Mouse (Mus musculus) MEL (cell line): ENCODE results near the gene Msi2.

ENCODE experiments used
- CHD1 ChIP-seq: IDR thresholded peaks from 2 replicates; pipeline ENCODE4 v1.6.1; 2012; ENCODE audit warnings: low read depth, mild to moderate bottlenecking, inconsistent platforms, low read length, improper control_type of control experiment
- CTCF ChIP-seq, 3 experiments: IDR thresholded peaks in 2 of 3; conservative IDR thresholded peaks in 1 of 3; 2 replicates each; pipeline ENCODE4 v1.5.1; 2011 to 2012; ENCODE audit warnings: low read length in 3 of 3, low read depth in 2 of 3, mild to moderate bottlenecking in 2 of 3, improper control_type of control experiment in 1 of 3, inconsistent platforms in 1 of 3, mixed read lengths in 1 of 3, moderate library complexity in 1 of 3; ENCODE audit not compliant: control insufficient read depth in 1 of 3, insufficient read depth in 1 of 3, poor library complexity in 1 of 3, severe bottlenecking in 1 of 3
- JUND ChIP-seq: IDR thresholded peaks from 2 replicates; pipeline ENCODE4 v1.6.1; 2011; ENCODE audit warnings: low read depth, mild to moderate bottlenecking, improper control_type of control experiment, low read length
- MAX ChIP-seq: IDR thresholded peaks from 2 replicates; pipeline ENCODE4 v1.6.1; 2011; ENCODE audit warnings: low read length, improper control_type of control experiment
- MEF2A ChIP-seq: IDR thresholded peaks from 2 replicates; pipeline ENCODE4 v1.6.1; 2014; ENCODE audit warnings: low read depth, mild to moderate bottlenecking, inconsistent platforms, low read length, improper control_type of control experiment; ENCODE audit not compliant: poor library complexity, insufficient replicate concordance, severe bottlenecking; ENCODE audit errors: extremely low read depth
- NELFE ChIP-seq: IDR thresholded peaks from 2 replicates; pipeline ENCODE4 v1.6.1; 2011; ENCODE audit warnings: low read depth, low read length, improper control_type of control experiment
- NRF1 ChIP-seq: IDR thresholded peaks from 2 replicates; pipeline ENCODE4 v1.6.1; 2014; ENCODE audit warnings: low read depth, mild to moderate bottlenecking, inconsistent platforms, low read length, improper control_type of control experiment, moderate library complexity; ENCODE audit not compliant: poor library complexity, insufficient read depth, severe bottlenecking
- POLR2A ChIP-seq, 2 experiments: IDR thresholded peaks; 2 replicates each; pipeline ENCODE4 v1.6.1; 2011 to 2012; ENCODE audit warnings: low read length in 2 of 2, mild to moderate bottlenecking in 2 of 2, control low read depth in 1 of 2, improper control_type of control experiment in 1 of 2, low read depth in 1 of 2, moderate library complexity in 1 of 2; ENCODE audit not compliant: control insufficient read depth in 1 of 2, insufficient read depth in 1 of 2, poor library complexity in 1 of 2
- TBP ChIP-seq: IDR thresholded peaks from 2 replicates; pipeline ENCODE4 v1.8.0; 2011; ENCODE audit warnings: low read depth, low read length, improper control_type of control experiment
- ZC3H11A ChIP-seq: IDR thresholded peaks from 2 replicates; pipeline ENCODE4 v1.6.1; 2012; ENCODE audit warnings: low read depth, mild to moderate bottlenecking, inconsistent platforms, low read length, improper control_type of control experiment
- ZNF384 ChIP-seq: IDR thresholded peaks from 2 replicates; pipeline ENCODE4 v1.6.1; 2012; ENCODE audit warnings: low read depth, mild to moderate bottlenecking, inconsistent platforms, low read length, improper control_type of control experiment

DNA sequence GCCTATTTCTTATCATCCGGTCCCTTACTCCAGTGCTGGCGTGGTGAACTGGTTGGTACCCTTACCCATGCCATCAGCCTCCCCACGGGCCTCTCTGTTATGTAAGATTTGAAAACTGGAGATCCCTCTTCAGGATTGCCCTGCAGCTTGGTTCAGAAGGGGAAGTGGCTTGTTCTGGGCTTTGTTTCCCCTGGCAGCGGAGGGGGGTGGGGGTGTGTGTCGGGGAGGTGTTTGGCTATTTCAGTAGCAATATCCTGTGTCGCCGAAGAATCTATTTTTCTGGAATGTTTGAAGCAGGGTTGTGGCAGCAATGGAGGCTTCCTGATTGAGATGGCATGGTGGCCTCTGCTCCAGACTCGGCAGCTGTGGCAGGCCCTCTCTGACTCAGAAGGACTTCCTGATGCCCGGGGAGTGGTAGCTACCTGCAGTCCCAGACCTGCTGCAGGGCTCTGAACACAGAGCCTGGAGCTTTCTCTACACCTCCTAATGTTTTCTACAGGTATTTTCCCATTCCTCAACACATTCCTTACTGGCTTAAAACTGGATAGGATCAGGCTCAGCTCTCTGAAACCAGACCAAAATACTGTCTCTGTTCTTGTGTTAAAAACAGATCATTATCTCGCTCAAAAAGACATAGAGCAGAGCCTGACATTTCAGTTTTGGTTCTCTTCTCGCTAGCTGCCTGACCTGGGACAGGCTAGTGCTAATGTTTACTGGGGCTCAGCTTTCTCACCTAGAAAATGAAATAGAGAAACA is 104.4 kb downstream of the Msi2 start:
- 0 out of 2 replicates have a peak, but pooled peaks have one; percentile 19 for TF ChIP-seq MAX
- no peak for TF ChIP-seq POLR2A (IDR thresholded peaks at IDR 0.05; ENCODE audit: control insufficient read depth in 1 of 2, insufficient read depth in 1 of 2, low read depth in 1 of 2, low read length in 2 of 2, poor library complexity in 1 of 2)
- no peak for TF ChIP-seq ZC3H11A
- 0 out of 2 replicates have a peak, but pooled peaks have one; percentile 13 for TF ChIP-seq NRF1
- 0 out of 2 replicates have a peak, but pooled peaks have one; percentile 27 for TF ChIP-seq TBP
- no peak for TF ChIP-seq MEF2A
- TF ChIP-seq NELFE: peak; percentile 24; the same call in 1 of the 2 replicates
- TF ChIP-seq CTCF (IDR thresholded peaks at IDR 0.05 in 2 of 3, conservative IDR thresholded peaks at IDR 0.05 in 1 of 3; ENCODE audit: control insufficient read depth in 1 of 3, insufficient read depth in 1 of 3, low read depth in 2 of 3, low read length in 3 of 3, poor library complexity in 1 of 3, severe bottlenecking in 1 of 3): no peak
- TF ChIP-seq CHD1: no peak
- no peak for TF ChIP-seq JUND
- TF ChIP-seq ZNF384: no peak
